ENCODE assay signal across 34 mouse cellular contexts in genomic region chr15:85765022-85765421, GRCm38 (mm10). TPM values are rescaled to one million over a fixed set of nuclear protein-coding genes. Genes with fewer than 3 reads are reported as not detected.
"Had no signal": no experiment of that assay in that cellular context is flagged by ENCODE, and none has a peak within 500 bp of the region (broad histone marks: within the 10 kb centered on the region; RNA-seq: fewer than 3 reads in every experiment).

No protein-coding gene starts in this region.

- H3K9me3 ChIP-seq: heart, embryonic 15.5 days; hindbrain, embryonic 10.5 days; hindbrain, embryonic 12.5 days; hindbrain, embryonic 13.5 days; hindbrain, embryonic 15.5 days; intestine, embryonic 15.5 days; kidney, embryonic 15.5 days had no signal

- H3K4me3 ChIP-seq: heart, adult 2 months; heart, embryonic 13.5 days; heart, embryonic 15.5 days; hindbrain, embryonic 10.5 days; hindbrain, embryonic 12.5 days; hindbrain, embryonic 13.5 days; hindbrain, embryonic 15.5 days; intestine, embryonic 15.5 days; kidney, embryonic 15.5 days; layer of hippocampus, adult 2 months had no signal

- DNase-seq: heart, adult 2 months; heart, postnatal 14 days; heart, postnatal 36 days; heart, postnatal 4 days; kidney, adult 11 months; kidney, adult 18-20 months; kidney, adult 2 months; kidney, adult 8-10 months; kidney, adult 9 months; kidney, postnatal 10 days; kidney, postnatal 14 days; kidney, postnatal 25 days; kidney, postnatal 36 days; kidney, postnatal 4 days; layer of hippocampus, adult 9-11 months; layer of hippocampus, postnatal 36 days had no signal

- H3K27ac ChIP-seq: heart, adult 2 months; heart, embryonic 13.5 days; heart, embryonic 15.5 days; hindbrain, embryonic 10.5 days; hindbrain, embryonic 12.5 days; hindbrain, embryonic 13.5 days; hindbrain, embryonic 14.5 days; hindbrain, embryonic 15.5 days; hindbrain, postnatal 0 days; intestine, embryonic 15.5 days; kidney, embryonic 15.5 days; kidney, postnatal 0 days; layer of hippocampus, adult 2 months had no signal

- H3K4me1 ChIP-seq: heart, embryonic 13.5 days; hindbrain, embryonic 10.5 days; hindbrain, embryonic 12.5 days; hindbrain, embryonic 13.5 days; hindbrain, embryonic 15.5 days; intestine, embryonic 15.5 days; kidney, embryonic 15.5 days had no signal

- H3K4me2 ChIP-seq: heart, embryonic 11.5 days; heart, embryonic 13.5 days; heart, embryonic 15.5 days; hindbrain, embryonic 12.5 days; hindbrain, embryonic 13.5 days; hindbrain, embryonic 14.5 days; hindbrain, embryonic 15.5 days; intestine, embryonic 15.5 days; kidney, embryonic 15.5 days had no signal

- H3K9ac ChIP-seq: heart, embryonic 13.5 days; heart, embryonic 15.5 days; hindbrain, embryonic 12.5 days; hindbrain, embryonic 13.5 days; hindbrain, embryonic 14.5 days; hindbrain, embryonic 15.5 days; intestine, embryonic 15.5 days; kidney, embryonic 15.5 days had no signal

- ATAC-seq: hindbrain, embryonic 16.5 days; hindbrain, postnatal 0 days; inflammation-experienced regulatory T-cells, adult 6 months; intestine, embryonic 15.5 days; intestine, embryonic 16.5 days; intestine, postnatal 0 days had no signal

- H3K36me3 ChIP-seq: heart, embryonic 13.5 days; heart, embryonic 15.5 days; hindbrain, embryonic 10.5 days; hindbrain, embryonic 12.5 days; hindbrain, embryonic 13.5 days; hindbrain, embryonic 15.5 days; intestine, embryonic 15.5 days; kidney, embryonic 15.5 days had no signal

- H3K27me3 ChIP-seq: heart, embryonic 13.5 days; heart, embryonic 15.5 days; hindbrain, embryonic 12.5 days; hindbrain, embryonic 13.5 days; hindbrain, embryonic 15.5 days; intestine, embryonic 15.5 days; kidney, embryonic 15.5 days had no signal

RNA-seq across cellular contexts. Expression of gene Ppara, which starts 30.2 kb away (rescaled TPM):
- total RNA-seq: hematopoietic stem cell, adult 5-6 weeks had no signal
- polyA plus RNA-seq: inflammation-experienced regulatory T-cells, adult 6 months had no signal

RNA-seq across cellular contexts. Expression of gene Pkdrej, which starts 56.5 kb away (rescaled TPM):
- total RNA-seq: hematopoietic stem cell, adult 5-6 weeks had no signal
- polyA plus RNA-seq: hindbrain, embryonic 10.5 days; hindbrain, embryonic 12.5 days; inflammation-experienced regulatory T-cells, adult 6 months had no signal
